Mouse (Mus musculus) heart, embryonic 16.5 days (tissue): ENCODE results near the gene Nacad. TPM values are rescaled to one million over a fixed set of nuclear protein-coding genes. Genes with fewer than 3 reads are reported as not detected.
A peak's percentile ranks its signal among the peaks of the same experiment; 100 is the strongest.

Source experiments
- ATAC-seq: fragments of 200-750 bp; cut with Nextera tagmentation; replicated peaks from 2 replicates; pipeline ENCODE4 v1.8.0; 2017; ENCODE audit warnings: moderate number of reproducible peaks; ENCODE audit not compliant: insufficient read depth, low FRiP score; ENCODE audit errors: extremely low read depth
- H3K27ac ChIP-seq: fragments of 300-500 bp; sonication (generic); 2 replicates; pipeline ENCODE4 v1.5.1; 2014; ENCODE audit warnings: mild to moderate bottlenecking, low read length, control low read depth, moderate library complexity
- H3K27me3 ChIP-seq: fragments of 300-500 bp; sonication (generic); 2 replicates; pipeline ENCODE4 v1.6.1; 2014; ENCODE audit warnings: low read length, mixed read lengths; ENCODE audit not compliant: control insufficient read depth, insufficient read depth
- H3K36me3 ChIP-seq: fragments of 300-500 bp; sonication (generic); 2 replicates; pipeline ENCODE4 v1.6.1; 2014; ENCODE audit not compliant: control insufficient read depth, insufficient read depth
- H3K4me1 ChIP-seq: fragments of 300-500 bp; sonication (generic); 2 replicates; pipeline ENCODE4 v1.6.1; 2014; ENCODE audit warnings: low read length, mixed read lengths; ENCODE audit not compliant: control insufficient read depth, insufficient read depth
- H3K4me2 ChIP-seq: fragments of 300-500 bp; sonication (generic); 2 replicates; pipeline ENCODE4 v1.6.1; 2014; ENCODE audit warnings: low read depth, mild to moderate bottlenecking, control low read depth, low read length
- H3K4me3 ChIP-seq: fragments of 300-500 bp; sonication (generic); 2 replicates; pipeline ENCODE4 v1.5.1; 2014; ENCODE audit warnings: mild to moderate bottlenecking, control low read depth, low read length
- H3K9ac ChIP-seq: fragments of 300-500 bp; sonication (generic); 2 replicates; pipeline ENCODE4 v1.6.1; 2014; ENCODE audit warnings: low read length, control low read depth
- H3K9me3 ChIP-seq: fragments of 300-500 bp; sonication (generic); replicated peaks from 2 replicates; pipeline ENCODE4 v1.6.1; 2016; ENCODE audit warnings: low read length; ENCODE audit not compliant: control insufficient read depth
- WGBS: fragments of 180-500 bp; shearing (Covaris S2); extraction: QIAGEN DNeasy Blood & Tissue Kit; methylation state at CpG from one replicate; pipeline ENCODE4 v1.1.7; 2014; 5-methylcytosine and 5-hydroxymethylcytosine counted together
- polyA plus RNA-seq: library from polyadenylated mRNA; unstranded; fragments of >200 nt; fragmentation: Nextera tagmentation; extraction: Ambion mirVana; gene quantifications from 2 replicates; pipeline ENCODE4 v1.2.1, GENCODE M21; 2015

Gene Nacad
- polyA plus RNA-seq, 1 experiment from 2014 or later = 1.0 TPM

DNA sequence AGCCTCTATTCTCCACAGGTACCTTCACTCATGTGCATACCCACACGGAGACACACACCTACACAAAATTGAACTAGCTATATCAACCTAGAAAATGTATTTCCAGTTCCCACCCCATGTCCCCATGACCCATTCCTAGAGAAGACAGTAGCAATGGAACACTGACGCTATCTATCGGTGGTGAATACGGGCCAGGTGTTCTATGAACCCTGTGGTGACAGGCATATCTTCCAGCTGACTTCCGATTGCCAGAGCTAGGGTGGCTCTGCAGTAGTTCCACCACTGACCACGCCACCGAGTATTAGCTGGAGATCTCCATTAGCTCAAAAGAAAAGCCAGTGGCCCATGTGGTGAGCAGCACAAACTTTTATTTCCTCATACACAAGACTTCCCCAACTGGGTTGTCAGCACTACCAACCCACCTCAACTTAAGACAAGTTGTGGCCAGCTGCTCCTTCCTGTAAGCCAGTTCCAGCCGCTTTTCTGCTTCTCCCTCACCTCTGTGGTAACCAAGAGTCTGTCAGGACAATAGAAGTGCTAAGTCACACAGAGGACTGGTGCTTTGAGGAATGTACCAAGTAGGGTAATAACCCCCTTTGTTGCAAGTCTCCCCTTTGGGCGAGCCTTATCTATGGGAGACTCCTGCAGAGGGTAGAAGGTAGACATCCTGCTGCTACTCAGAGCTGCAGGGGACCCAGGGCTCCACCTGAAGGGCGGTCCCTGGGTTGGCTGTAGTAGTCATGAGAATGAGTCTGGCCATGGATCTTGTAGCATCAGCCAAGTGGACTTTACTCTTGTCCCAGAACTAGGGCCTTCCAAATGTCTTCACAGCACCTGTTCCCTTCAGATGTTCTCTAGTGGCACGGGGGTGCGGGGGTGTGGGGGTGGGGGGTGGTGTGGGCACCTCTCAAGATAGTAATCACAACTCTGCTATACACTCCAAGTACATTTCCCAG, 9.7 kb upstream of the Nacad start:
- H3K9me3 ChIP-seq = no peaks in the 10 kb centered on the region
- no peak overlapping the region for H3K27ac ChIP-seq
- no peak overlapping the region for H3K4me3 ChIP-seq
- peaks cover 66% of the 10 kb centered on the region for H3K36me3 ChIP-seq
- H3K27me3 ChIP-seq = no peaks in the 10 kb centered on the region
- no peak overlapping the region for H3K4me2 ChIP-seq
- H3K9ac ChIP-seq = no peak overlapping the region
- no peaks in the 10 kb centered on the region for H3K4me1 ChIP-seq
- 76% methylated on average over 12 of the region's 12 CpGs for WGBS
- 0 out of 2 replicates have a peak, but pooled peaks have one; percentile 23 for ATAC-seq

DNA sequence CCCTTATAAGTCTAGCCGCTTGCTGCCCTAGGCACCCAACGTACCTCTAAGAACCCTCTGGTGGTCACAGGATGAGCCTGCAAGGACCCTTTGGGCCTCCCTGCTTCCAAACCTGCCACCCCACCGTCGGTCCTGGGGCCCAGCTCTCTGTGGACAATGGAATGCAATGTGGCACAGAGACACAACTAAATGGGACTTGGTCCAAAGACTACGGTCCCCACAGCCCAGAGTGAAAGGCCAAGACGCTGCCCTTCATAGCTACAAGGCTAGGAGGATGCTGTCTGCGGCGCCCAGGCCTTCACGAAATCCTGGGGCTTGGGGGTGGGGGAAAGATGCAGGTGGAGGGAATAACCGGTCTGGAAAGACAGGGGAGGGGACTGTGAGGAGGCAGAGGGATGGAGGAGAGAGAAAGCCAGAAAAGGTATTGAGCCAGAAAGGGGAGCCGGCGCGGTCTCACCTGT, 802 bp downstream of the Nacad start:
- peaks cover 46% of the 10 kb centered on the region for H3K27me3 ChIP-seq
- no peak overlapping the region for H3K27ac ChIP-seq
- H3K9ac ChIP-seq = peak overlapping the region; percentile 63
- peak overlapping the region; percentile 49 for H3K4me3 ChIP-seq
- 12% methylated on average over 13 of the region's 13 CpGs for WGBS
- ATAC-seq = no peak
- peaks cover 21% of the 10 kb centered on the region for H3K4me1 ChIP-seq
- H3K9me3 ChIP-seq = no peaks in the 10 kb centered on the region
- peak overlapping the region; percentile 72 for H3K4me2 ChIP-seq
- no peaks in the 10 kb centered on the region for H3K36me3 ChIP-seq

DNA sequence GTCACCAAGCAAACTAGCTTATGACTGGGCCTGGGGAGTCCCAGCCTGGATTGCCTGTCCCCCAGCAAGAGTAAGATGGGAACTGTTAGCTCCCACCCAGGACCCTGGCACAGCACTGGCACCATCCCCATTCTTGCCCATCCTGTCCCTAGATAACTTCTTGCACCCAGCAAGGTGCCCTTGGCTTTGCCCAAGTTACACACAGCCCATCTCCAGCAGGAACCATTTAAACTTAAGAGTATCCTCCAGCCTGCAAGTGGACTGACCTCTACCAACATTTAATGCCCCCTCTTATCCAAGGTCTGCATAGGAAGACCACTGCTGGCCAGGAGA, 1.3 kb downstream of the Nacad start:
- H3K27ac ChIP-seq = no peak overlapping the region
- no peak for ATAC-seq
- no peak overlapping the region for H3K9ac ChIP-seq
- H3K4me1 ChIP-seq = peaks cover 21% of the 10 kb centered on the region
- peak overlapping the region; percentile 39 for H3K4me2 ChIP-seq
- no peak overlapping the region for H3K4me3 ChIP-seq
- no peaks in the 10 kb centered on the region for H3K9me3 ChIP-seq
- H3K27me3 ChIP-seq = peaks cover 46% of the 10 kb centered on the region
- H3K36me3 ChIP-seq = no peaks in the 10 kb centered on the region

DNA sequence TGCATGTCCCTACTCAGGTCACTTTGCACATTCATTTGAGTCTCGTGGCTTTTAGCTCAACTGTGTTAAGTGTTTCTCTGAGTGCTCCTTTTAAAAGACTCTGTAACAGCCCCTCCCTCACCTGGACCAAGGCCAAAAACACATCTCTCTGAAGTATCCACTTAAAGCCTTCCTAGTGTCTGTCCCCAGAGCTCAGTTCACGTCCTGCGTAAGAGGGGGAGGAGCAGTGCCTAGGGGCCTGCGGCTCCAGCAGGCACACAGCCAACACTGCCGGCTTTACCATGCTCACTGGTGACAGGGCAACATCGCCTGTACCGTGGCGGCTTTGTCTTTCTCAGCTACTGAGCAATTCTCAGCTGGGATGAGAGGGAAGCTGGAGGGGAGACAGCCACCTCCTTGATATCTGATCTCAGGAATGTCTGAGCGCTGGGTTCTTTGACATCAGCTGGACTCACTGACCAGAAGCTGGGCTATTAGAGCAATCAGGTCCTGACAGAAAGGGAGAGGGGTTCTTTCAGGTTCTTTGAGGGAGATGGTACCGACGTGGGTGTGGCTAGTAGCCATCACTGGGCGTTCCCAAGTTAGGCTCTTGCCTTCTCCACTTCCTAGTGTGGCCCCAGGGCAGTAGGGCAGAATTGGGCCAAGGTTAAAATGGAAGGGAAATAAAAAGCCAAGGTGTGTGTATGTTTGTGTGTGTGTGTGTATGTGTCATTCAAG, 1.8 kb downstream of the Nacad start:
- 14% methylated on average over 12 of the region's 12 CpGs for WGBS
- Histone ChIP-seq H3K27me3 (peaks cover 46% of the 10 kb centered on the region), H3K9ac (no peak overlapping the region), H3K4me2 (peak overlapping the region; percentile 39), H3K36me3 (no peaks in the 10 kb centered on the region), H3K9me3 (no peaks in the 10 kb centered on the region), H3K4me3 (no peak overlapping the region), H3K27ac (no peak overlapping the region), H3K4me1 (peaks cover 25% of the 10 kb centered on the region)
- peak; percentile 84 for ATAC-seq

DNA sequence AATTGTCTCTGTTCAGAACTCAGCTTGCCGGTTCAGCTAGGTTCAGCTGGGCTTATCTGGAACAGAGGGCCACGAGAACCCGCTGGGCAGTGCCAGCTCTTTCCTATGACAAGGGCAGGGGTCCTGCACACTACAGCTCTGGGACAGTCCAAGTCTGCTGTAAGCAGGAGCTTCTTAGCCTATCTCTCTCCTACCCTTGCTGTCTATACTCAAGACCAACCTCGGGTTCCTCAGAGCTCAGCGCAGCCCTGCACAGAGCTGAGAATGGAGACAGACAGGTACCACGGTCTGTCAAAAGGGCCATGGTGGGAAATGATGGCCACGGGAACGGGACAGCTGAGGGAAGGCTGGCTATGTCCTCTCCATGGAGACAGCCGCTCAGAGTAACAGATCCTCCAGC, 2.6 kb downstream of the Nacad start:
- Histone ChIP-seq H3K9me3 (no peaks in the 10 kb centered on the region), H3K36me3 (no peaks in the 10 kb centered on the region), H3K27me3 (peaks cover 46% of the 10 kb centered on the region), H3K4me2 (no peak overlapping the region), H3K4me3 (no peak overlapping the region), H3K4me1 (peaks cover 31% of the 10 kb centered on the region), H3K9ac (no peak overlapping the region), H3K27ac (no peak overlapping the region)
- 60% methylated on average over 9 of the region's 9 CpGs for WGBS
- no peak for ATAC-seq

- H3K36me3 ChIP-seq = no peaks in the 10 kb centered on the region
- H3K27ac ChIP-seq = no peak overlapping the region
- WGBS = 80% methylated on average over 9 of the region's 9 CpGs
- no peaks in the 10 kb centered on the region for H3K9me3 ChIP-seq
- H3K4me1 ChIP-seq = peaks cover 35% of the 10 kb centered on the region
- no peak overlapping the region for H3K9ac ChIP-seq
- H3K27me3 ChIP-seq = peaks cover 46% of the 10 kb centered on the region
- no peak overlapping the region for H3K4me3 ChIP-seq
- no peak for ATAC-seq
- H3K4me2 ChIP-seq = no peak overlapping the region
Measured at GRCm38 (mm10) chr11:6602662-6603061, 3.2 kb downstream of the Nacad start.

DNA sequence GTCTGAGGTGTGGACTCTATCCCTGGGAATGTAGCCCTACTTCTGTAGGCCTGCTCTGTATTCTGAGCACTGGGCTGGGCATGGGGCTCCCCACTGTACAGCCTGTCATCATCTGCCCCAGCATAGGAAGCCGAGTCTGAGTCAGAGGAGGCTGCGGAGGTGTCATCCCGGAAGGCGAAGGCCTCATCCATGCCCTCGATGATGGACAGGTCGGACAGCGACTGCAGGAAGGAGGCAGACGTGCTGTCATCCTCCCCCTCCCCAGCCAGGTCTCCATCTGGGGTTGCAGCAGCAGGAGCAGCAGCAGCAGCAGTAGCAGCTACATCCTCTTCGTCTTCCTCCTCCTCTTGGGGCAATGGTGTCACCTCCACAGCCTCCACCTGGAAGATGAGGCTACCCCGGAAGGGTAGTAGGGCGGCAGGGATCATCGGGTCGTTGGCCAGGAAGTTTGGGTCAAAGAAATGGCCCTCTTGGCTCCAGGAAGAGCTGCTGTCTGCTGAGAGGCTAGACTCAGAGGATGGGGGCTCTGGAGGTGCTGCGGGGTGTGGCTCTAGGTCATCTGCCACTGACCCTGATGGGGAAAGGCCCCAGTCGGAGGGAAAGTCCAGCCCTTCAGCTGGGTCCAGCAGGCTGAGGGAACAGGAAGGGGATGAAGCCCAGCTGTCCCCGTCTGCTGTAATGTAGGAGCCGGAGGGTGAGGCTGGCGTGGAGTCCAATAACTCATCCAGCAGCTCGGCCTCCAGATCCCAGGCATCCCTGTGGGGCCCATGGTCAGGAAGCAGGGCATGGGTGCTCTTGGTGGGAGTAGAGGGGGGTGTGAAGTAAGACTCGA, 4.0 kb downstream of the Nacad start:
- no peaks in the 10 kb centered on the region for H3K9me3 ChIP-seq
- WGBS = 73% methylated on average over 19 of the region's 20 CpGs
- H3K4me3 ChIP-seq = no peak overlapping the region
- no peak for ATAC-seq
- H3K4me1 ChIP-seq = peaks cover 35% of the 10 kb centered on the region
- H3K36me3 ChIP-seq = peaks cover 5% of the 10 kb centered on the region
- no peak overlapping the region for H3K9ac ChIP-seq
- no peak overlapping the region for H3K27ac ChIP-seq
- H3K4me2 ChIP-seq = no peak overlapping the region
- H3K27me3 ChIP-seq = peaks cover 45% of the 10 kb centered on the region

DNA sequence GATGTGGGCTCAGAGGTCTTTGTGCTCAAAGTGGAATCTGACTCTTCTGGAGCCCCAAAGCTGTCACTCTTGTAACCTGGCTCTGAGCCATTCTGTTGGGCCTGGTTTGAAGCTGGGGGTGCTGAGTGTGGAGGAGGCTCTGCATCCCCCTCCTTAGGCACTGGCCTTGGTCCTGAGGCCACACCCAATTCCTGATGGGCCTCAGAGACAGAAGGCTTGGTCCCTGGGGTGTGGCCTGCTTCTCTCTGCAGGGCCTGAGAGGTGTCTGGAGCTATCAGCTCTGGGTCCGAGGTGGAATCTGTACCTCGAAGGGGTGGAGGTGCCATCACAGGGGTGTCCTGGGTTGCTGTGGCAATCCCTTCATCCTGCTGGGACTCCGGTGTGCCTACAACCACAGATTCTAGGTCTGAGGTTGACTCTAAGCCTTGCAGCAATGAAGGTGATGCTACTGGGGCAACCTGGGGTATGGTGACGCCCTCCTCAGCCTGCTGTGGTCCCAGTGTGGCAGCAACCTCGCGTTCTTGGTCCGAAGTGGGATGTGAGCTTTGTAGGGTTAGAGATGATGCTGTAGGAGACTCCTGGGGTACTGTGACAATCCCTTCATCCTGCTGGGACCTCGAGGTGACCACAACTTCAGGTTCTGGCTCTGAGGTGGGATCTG, 5.4 kb downstream of the Nacad start:
- H3K9ac ChIP-seq = no peak overlapping the region
- ATAC-seq = no peak
- H3K27ac ChIP-seq = no peak overlapping the region
- H3K4me1 ChIP-seq = peaks cover 34% of the 10 kb centered on the region
- 82% methylated on average over 8 of the region's 8 CpGs for WGBS
- H3K27me3 ChIP-seq = peaks cover 30% of the 10 kb centered on the region
- H3K4me3 ChIP-seq = no peak overlapping the region
- peaks cover 19% of the 10 kb centered on the region for H3K36me3 ChIP-seq
- no peak overlapping the region for H3K4me2 ChIP-seq
- no peaks in the 10 kb centered on the region for H3K9me3 ChIP-seq
